In the genomic region with DNA sequence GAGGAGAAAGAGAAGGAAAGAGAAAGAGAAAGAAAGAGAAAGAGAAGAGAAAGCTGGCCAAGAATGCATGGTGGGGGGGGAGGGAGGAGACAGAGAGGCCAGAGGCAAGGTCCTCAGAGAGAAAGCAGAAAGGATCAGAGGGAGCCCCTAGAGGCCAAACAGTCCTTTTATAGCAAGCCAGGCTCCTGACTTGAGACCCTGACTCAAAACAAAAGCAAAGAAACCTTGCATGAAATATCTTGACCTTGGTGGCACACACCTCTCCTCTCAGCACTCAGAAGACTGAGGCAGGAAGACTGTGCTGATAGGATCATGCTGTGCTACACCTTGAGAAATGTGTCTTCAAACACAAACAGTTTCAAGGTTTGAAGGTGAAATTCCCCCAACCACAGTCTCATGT, we compare ENCODE assay signal across 12 mouse cellular contexts. TPM values are rescaled to one million over a fixed set of nuclear protein-coding genes. Genes with fewer than 3 reads are reported as not detected.
"Had no signal": no experiment of that assay in that cellular context is flagged by ENCODE, and none has a peak within 500 bp of the region (broad histone marks: within the 10 kb centered on the region; RNA-seq: fewer than 3 reads in every experiment).

No protein-coding gene starts in this region.

RNA-seq across cellular contexts. Expression of gene Bcl2a1d, which starts 10.1 kb away (rescaled TPM):
- total RNA-seq: heart, postnatal 4 days; hindbrain, postnatal 0 days; layer of hippocampus, adult 18-20 months; layer of hippocampus, adult 2 months; layer of hippocampus, postnatal 36 days; left cerebral cortex, postnatal 10 days had no signal
- polyA plus RNA-seq: heart, embryonic 12.5 days; heart, postnatal 0 days; hindbrain, embryonic 11.5 days; hindbrain, embryonic 12.5 days; hindbrain, embryonic 13.5 days; kidney, embryonic 14.5 days had no signal
